ENCODE assay signal across 14 mouse cellular contexts in genomic region chr1:151220098-151220497, GRCm38 (mm10). TPM values are rescaled to one million over a fixed set of nuclear protein-coding genes. Genes with fewer than 3 reads are reported as not detected.
"Had no signal": no experiment of that assay in that cellular context is flagged by ENCODE, and none has a peak within 500 bp of the region (broad histone marks: within the 10 kb centered on the region; RNA-seq: fewer than 3 reads in every experiment).

No protein-coding gene starts in this region.

- DNase-seq: lung, embryonic 14.5 days; lung, postnatal 10 days; lung, postnatal 4 days; midbrain, embryonic 14.5 days; retina, postnatal 1 day; right cerebral cortex, adult 18-20 months; right cerebral cortex, postnatal 25 days; right cerebral cortex, postnatal 4 days; spleen, adult 18-20 months; thymus, adult 18-20 months; thymus, postnatal 14 days; thymus, postnatal 36 days had no signal

RNA-seq across cellular contexts. Expression of gene Gm47996, which starts 10.2 kb away (rescaled TPM):
- total RNA-seq: megakaryocyte, adult 5-6 weeks; megakaryocyte-erythroid progenitor cell, adult 5-6 weeks had no signal

RNA-seq across cellular contexts. Expression of gene Gm8947, which starts 27.9 kb away (rescaled TPM):
- total RNA-seq: megakaryocyte-erythroid progenitor cell, adult 5-6 weeks had no signal
